Comparison of ENCODE assay signal across 24 mouse cellular contexts in genomic region chr2:170294657-170295056, GRCm38 (mm10).
A peak's percentile ranks its signal among the peaks of the same experiment; 100 is the strongest.
DNase-seq lines count a peak whose midpoint lies in the region; ATAC-seq and TF ChIP-seq lines count a peak whose summit lies in the region.
"Had no signal": no experiment of that assay in that cellular context is flagged by ENCODE, and none has a peak within 500 bp of the region (broad histone marks: within the 10 kb centered on the region; RNA-seq: fewer than 3 reads in every experiment).

No protein-coding gene starts in this region.

- H3K4me2 ChIP-seq in intestine, embryonic 16.5 days (ENCODE audit: low read depth, low read length): no peak overlapping the region
- H3K4me2 ChIP-seq in intestine, embryonic 15.5 days (replicated peaks): no peak overlapping the region
- H3K4me2 ChIP-seq in lung, embryonic 14.5 days: no peak overlapping the region
- H3K4me2 ChIP-seq in stomach, embryonic 15.5 days: no peak overlapping the region
- H3K4me2 ChIP-seq: forebrain, embryonic 15.5 days; hindbrain, embryonic 14.5 days; liver, embryonic 13.5 days; midbrain, embryonic 11.5 days had no signal

- DNase-seq in lung, embryonic 14.5 days: peak; percentile 65
- DNase-seq in lung, adult 18-20 months: no peak
- peak; percentile 47 for DNase-seq in lung, postnatal 14 days
- no peak for DNase-seq in right cerebral cortex, postnatal 10 days (ENCODE audit: low spot score in 2 of 2)
- DNase-seq: B cell, adult 2 months; cerebellum, adult 11-12 months; cerebellum, postnatal 10 days; gastrocnemius, postnatal 10 days; heart, postnatal 4 days; kidney, postnatal 10 days; layer of hippocampus, postnatal 36 days; liver, embryonic 13.5 days had no signal

- TF ChIP-seq CTCF in lung, embryonic 14.5 days (IDR thresholded peaks at IDR 0.05; ENCODE audit: low read depth): no peak

- H3K4me3 ChIP-seq in intestine, embryonic 16.5 days (ENCODE audit: low read length): no peak overlapping the region
- no peak overlapping the region for H3K4me3 ChIP-seq in intestine, embryonic 15.5 days (replicated peaks)
- H3K4me3 ChIP-seq in lung, embryonic 14.5 days (ENCODE audit: low read depth, low read length): no peak overlapping the region
- no peak overlapping the region for H3K4me3 ChIP-seq in stomach, embryonic 15.5 days (replicated peaks)
- H3K4me3 ChIP-seq: embryonic facial prominence, embryonic 10.5 days; forebrain, embryonic 15.5 days; layer of hippocampus, adult 2 months; liver, embryonic 13.5 days had no signal

- H3K27me3 ChIP-seq in intestine, embryonic 16.5 days (replicated peaks; ENCODE audit: control insufficient read depth, insufficient read depth, low read length): no peaks in the 10 kb centered on the region
- no peaks in the 10 kb centered on the region for H3K27me3 ChIP-seq in intestine, embryonic 15.5 days (replicated peaks)
- H3K27me3 ChIP-seq in lung, embryonic 14.5 days (ENCODE audit: insufficient read depth, low read length): no peaks in the 10 kb centered on the region
- H3K27me3 ChIP-seq in stomach, embryonic 15.5 days (replicated peaks): no peaks in the 10 kb centered on the region
- H3K27me3 ChIP-seq: CH12.LX; forebrain, embryonic 15.5 days; Patski had no signal

- ATAC-seq in intestine, embryonic 16.5 days: no peak
- ATAC-seq in intestine, embryonic 15.5 days: no peak
- no peak for ATAC-seq in lung, embryonic 14.5 days (ENCODE audit: insufficient read depth)
- ATAC-seq in stomach, embryonic 15.5 days (ENCODE audit: insufficient read depth, low FRiP score, low read depth): no peak
- ATAC-seq: forebrain, embryonic 15.5 days; inflammation-experienced regulatory T-cells, adult 6 months; Patski had no signal

- no peaks in the 10 kb centered on the region for H3K36me3 ChIP-seq in intestine, embryonic 16.5 days (ENCODE audit: control insufficient read depth, insufficient read depth, low read length)
- H3K36me3 ChIP-seq in intestine, embryonic 15.5 days: no peaks in the 10 kb centered on the region
- H3K36me3 ChIP-seq in lung, embryonic 14.5 days (ENCODE audit: insufficient read depth): no peaks in the 10 kb centered on the region
- H3K36me3 ChIP-seq in stomach, embryonic 15.5 days: no peaks in the 10 kb centered on the region
- H3K36me3 ChIP-seq: embryonic facial prominence, embryonic 10.5 days; forebrain, embryonic 15.5 days; G1E; liver, embryonic 13.5 days had no signal

- H3K4me1 ChIP-seq in intestine, embryonic 16.5 days (ENCODE audit: control insufficient read depth, insufficient read depth, low read length): peaks cover 13% of the 10 kb centered on the region
- peaks cover 8% of the 10 kb centered on the region; the same call in 1 of the 2 replicates for H3K4me1 ChIP-seq in intestine, embryonic 15.5 days (replicated peaks)
- peaks cover 21% of the 10 kb centered on the region for H3K4me1 ChIP-seq in lung, embryonic 14.5 days (ENCODE audit: insufficient read depth)
- H3K4me1 ChIP-seq in stomach, embryonic 15.5 days: peaks cover 16% of the 10 kb centered on the region; the same call in 1 of the 2 replicates
- H3K4me1 ChIP-seq: forebrain, embryonic 15.5 days; liver, embryonic 13.5 days had no signal

- no peak overlapping the region for H3K9ac ChIP-seq in intestine, embryonic 16.5 days (ENCODE audit: low read depth, low read length)
- no peak overlapping the region for H3K9ac ChIP-seq in intestine, embryonic 15.5 days
- no peak overlapping the region for H3K9ac ChIP-seq in lung, embryonic 14.5 days
- H3K9ac ChIP-seq in stomach, embryonic 15.5 days: no peak overlapping the region
- H3K9ac ChIP-seq: forebrain, embryonic 15.5 days; hindbrain, embryonic 14.5 days; liver, embryonic 13.5 days had no signal

- 0 out of 2 replicates have a peak overlapping the region, but pooled peaks have one; percentile 22 for H3K27ac ChIP-seq in intestine, embryonic 16.5 days (ENCODE audit: low read length)
- H3K27ac ChIP-seq in intestine, embryonic 15.5 days: no peak overlapping the region
- peak overlapping the region; percentile 3; the same call in 1 of the 2 replicates for H3K27ac ChIP-seq in lung, embryonic 14.5 days (ENCODE audit: low read depth)
- peak overlapping the region; percentile 44; the same call in 1 of the 2 replicates for H3K27ac ChIP-seq in stomach, embryonic 15.5 days
- H3K27ac ChIP-seq: embryonic facial prominence, embryonic 10.5 days; forebrain, embryonic 15.5 days; hindbrain, embryonic 14.5 days; layer of hippocampus, adult 2 months; liver, embryonic 13.5 days had no signal

- H3K9me3 ChIP-seq in intestine, embryonic 16.5 days (ENCODE audit: control insufficient read depth, low read length): no peaks in the 10 kb centered on the region
- no peaks in the 10 kb centered on the region for H3K9me3 ChIP-seq in intestine, embryonic 15.5 days
- H3K9me3 ChIP-seq in lung, embryonic 14.5 days (ENCODE audit: low read depth, low read length): no peaks in the 10 kb centered on the region
- no peaks in the 10 kb centered on the region for H3K9me3 ChIP-seq in stomach, embryonic 15.5 days
- H3K9me3 ChIP-seq: embryonic facial prominence, embryonic 10.5 days; forebrain, embryonic 15.5 days; liver, embryonic 13.5 days had no signal

- 63% methylated on average over 12 of the region's 12 CpGs for WGBS in intestine, embryonic 16.5 days
- WGBS in intestine, embryonic 15.5 days: 55% methylated on average over 12 of the region's 12 CpGs
- 57% methylated on average over 12 of the region's 12 CpGs for WGBS in lung, embryonic 14.5 days
- WGBS in stomach, embryonic 15.5 days: 55% methylated on average over 12 of the region's 12 CpGs

Comparison
In these comparisons a context has a peak if more than half of its experiments do, and no peak if none do; other contexts are left out.
1. DNase-seq: peak in lung, embryonic 14.5 days (single experiment) and lung, postnatal 14 days (single experiment); none in lung, adult 18-20 months (0 of 2) and right cerebral cortex, postnatal 10 days (0 of 2).